Mouse (Mus musculus) testis, adult 2 months (tissue): ENCODE results near the gene Hgf.

ENCODE experiments used
- CTCF ChIP-seq: fragments of 200-500 bp; IDR thresholded peaks from 2 replicates; pipeline ENCODE4 v1.5.1; 2012; ENCODE audit warnings: low read depth, mild to moderate bottlenecking, inconsistent platforms, low read length, moderate library complexity; ENCODE audit not compliant: control insufficient read depth, insufficient read depth, insufficient replicate concordance
- POLR2A ChIP-seq: fragments of 200-500 bp; IDR thresholded peaks from 2 replicates; pipeline ENCODE4 v1.6.1; 2012; ENCODE audit warnings: low read depth, mild to moderate bottlenecking, inconsistent platforms, low read length, moderate library complexity; ENCODE audit not compliant: control insufficient read depth

DNA sequence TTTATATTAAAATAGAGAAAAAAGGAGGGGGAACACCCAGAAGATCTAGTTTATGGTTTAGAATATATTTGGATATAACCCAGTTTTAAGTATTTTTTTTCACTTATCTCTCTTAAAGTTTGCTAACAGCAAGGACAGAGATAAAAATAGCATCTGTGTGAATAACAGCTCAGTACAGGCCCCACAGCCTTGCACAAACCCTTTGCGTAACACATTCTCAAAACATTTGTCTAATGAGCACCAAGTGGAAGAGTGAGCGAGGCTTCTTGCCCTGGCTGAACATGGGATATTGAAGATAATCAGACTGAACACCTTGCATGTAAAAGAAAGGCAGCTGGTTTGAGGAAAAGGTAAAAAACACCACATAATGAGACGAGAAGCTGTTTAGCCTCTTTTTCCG is 15.7 kb downstream of the Hgf start:
- TF ChIP-seq CTCF (no peak), POLR2A (no peak)
